Mouse (Mus musculus) myocyte (in vitro differentiated cells): ENCODE measurements around the gene Trnau1ap. TPM values are rescaled to one million over a fixed set of nuclear protein-coding genes. Genes with fewer than 3 reads are reported as not detected.

Experiments used
- H3K27me3 ChIP-seq: one replicate; pipeline ENCODE4 v1.6.1; 2011; ENCODE audit not compliant: control insufficient read depth, insufficient read depth, insufficient read length
- H3K36me3 ChIP-seq: one replicate; pipeline ENCODE4 v1.6.1; 2011; ENCODE audit not compliant: control insufficient read depth, insufficient read depth
- H3K4me2 ChIP-seq: one replicate; pipeline ENCODE4 v1.6.1; 2011; ENCODE audit warnings: low read depth, control low read depth
- H3K4me3 ChIP-seq: one replicate; pipeline ENCODE4 v1.5.1; 2011; ENCODE audit warnings: mild to moderate bottlenecking, control low read depth, moderate library complexity
- H3K79me2 ChIP-seq: one replicate; pipeline ENCODE4 v1.6.1; 2011; ENCODE audit not compliant: control insufficient read depth, insufficient read depth
- H3ac ChIP-seq: one replicate; pipeline ENCODE4 v1.6.1; 2011; ENCODE audit not compliant: control insufficient read depth, insufficient read length
- CEBPB ChIP-seq: IDR thresholded peaks from 2 replicates; pipeline ENCODE4 v1.6.1; 2011; ENCODE audit warnings: mild to moderate bottlenecking, moderate library complexity; ENCODE audit not compliant: poor library complexity, insufficient read depth, severe bottlenecking
- E2F4 ChIP-seq: IDR thresholded peaks from one replicate; pipeline ENCODE4 v1.6.1; 2011; ENCODE audit warnings: mild to moderate bottlenecking, control low read depth, moderate library complexity; ENCODE audit not compliant: insufficient read depth
- MAX ChIP-seq: IDR thresholded peaks from one replicate; pipeline ENCODE4 v1.6.1; 2011; ENCODE audit warnings: low read depth, mild to moderate bottlenecking, control low read depth
- MYOD1 ChIP-seq, 3 experiments: IDR thresholded peaks; one replicate each; pipeline ENCODE4 v1.6.1; 2011; ENCODE audit warnings: control low read depth in 2 of 3, low read depth in 2 of 3, mild to moderate bottlenecking in 2 of 3, moderate library complexity in 1 of 3; ENCODE audit not compliant: insufficient read length in 2 of 3, control insufficient read depth in 1 of 3
- MYOG ChIP-seq, 3 experiments: IDR thresholded peaks; one replicate each; pipeline ENCODE4 v1.6.1; 2011; ENCODE audit warnings: control low read depth in 2 of 3, low read depth in 2 of 3, mild to moderate bottlenecking in 2 of 3; ENCODE audit not compliant: insufficient read length in 2 of 3, control insufficient read depth in 1 of 3, insufficient read depth in 1 of 3
- POLR2A ChIP-seq: IDR thresholded peaks from one replicate; pipeline ENCODE4 v1.6.1; 2011; ENCODE audit warnings: low read depth, mild to moderate bottlenecking, control low read depth, moderate library complexity; ENCODE audit not compliant: insufficient read length
- POLR2AphosphoS2 ChIP-seq: IDR thresholded peaks from one replicate; pipeline ENCODE4 v1.6.1; 2011; ENCODE audit warnings: low read depth, control low read depth; ENCODE audit not compliant: insufficient read length
- REST ChIP-seq: IDR thresholded peaks from one replicate; pipeline ENCODE4 v1.6.1; 2011; ENCODE audit warnings: mild to moderate bottlenecking, control low read depth, moderate library complexity; ENCODE audit not compliant: insufficient read depth, insufficient read length
- SRF ChIP-seq: IDR thresholded peaks from one replicate; pipeline ENCODE4 v1.6.1; 2011; ENCODE audit warnings: low read depth; ENCODE audit not compliant: control insufficient read depth, insufficient read length
- USF1 ChIP-seq: IDR thresholded peaks from one replicate; pipeline ENCODE4 v1.6.1; 2011; ENCODE audit warnings: low read depth, mild to moderate bottlenecking, control low read depth, moderate library complexity
- polyA plus RNA-seq: library from polyadenylated mRNA; unstranded; fragments of >200 nt; fragmentation: generic; extraction: Trizol; gene quantifications from one replicate; pipeline ENCODE4 v1.2.1, GENCODE M21; 2012; ENCODE audit warnings: missing spikeins

Trnau1ap gene
- polyA plus RNA-seq, 1 experiment: 51.6 TPM

DNA sequence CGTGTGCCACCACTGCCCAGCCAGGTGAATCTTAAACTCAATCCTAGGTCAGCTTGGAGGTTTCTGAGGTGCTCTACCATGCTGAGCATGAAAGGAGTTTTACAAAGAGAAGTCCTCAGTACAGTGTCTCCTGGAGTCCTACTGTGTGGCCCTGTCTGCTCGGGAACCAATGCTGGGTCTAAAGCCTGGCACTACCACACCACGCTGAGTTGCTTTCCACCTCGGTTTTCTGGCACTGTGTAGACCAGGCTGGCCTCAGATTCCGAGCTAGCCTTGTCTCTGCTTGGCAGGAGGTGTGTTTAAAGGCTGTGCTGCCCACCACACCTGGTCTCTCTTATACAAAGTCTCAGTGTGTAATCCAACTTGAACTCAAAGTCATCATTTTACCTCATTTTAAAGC is 16.7 kb downstream of the Trnau1ap start:
- Histone ChIP-seq H3ac (no peak overlapping the region), H3K4me2 (no peak overlapping the region), H3K36me3 (peaks cover 24% of the 10 kb centered on the region), H3K4me3 (no peak overlapping the region), H3K79me2 (peaks cover 19% of the 10 kb centered on the region), H3K27me3 (no peaks in the 10 kb centered on the region)
- TF ChIP-seq POLR2AphosphoS2: peak; percentile 60
- TF ChIP-seq CEBPB: no peak
- TF ChIP-seq E2F4: no peak
- TF ChIP-seq MAX: no peak
- TF ChIP-seq MYOG (IDR thresholded peaks at IDR 0.05; ENCODE audit: control insufficient read depth in 1 of 3, insufficient read depth in 1 of 3, insufficient read length in 2 of 3, low read depth in 2 of 3): no peak

DNA sequence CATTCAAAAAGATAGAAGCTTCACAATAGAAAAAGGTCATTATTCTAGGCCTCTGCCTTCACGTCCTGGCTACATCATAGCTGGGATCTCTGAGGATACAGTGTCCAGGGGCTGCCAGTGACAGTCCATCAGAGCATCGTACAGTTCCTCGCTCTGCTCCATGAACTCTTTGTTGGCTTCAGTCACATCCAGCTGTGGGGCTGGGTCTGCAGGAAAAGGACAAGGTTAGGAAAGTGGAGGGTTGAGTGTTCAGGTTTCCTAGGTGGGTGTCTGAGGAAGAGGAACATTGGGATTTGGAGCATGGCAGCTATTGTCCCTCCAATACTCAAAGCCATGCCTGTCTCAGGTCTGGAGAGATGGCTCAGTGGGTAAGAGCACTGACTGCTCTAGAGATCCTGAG is 17.5 kb downstream of the Trnau1ap start:
- Histone ChIP-seq H3K4me3 (no peak overlapping the region), H3K4me2 (no peak overlapping the region), H3K27me3 (no peaks in the 10 kb centered on the region), H3K36me3 (peaks cover 18% of the 10 kb centered on the region), H3ac (no peak overlapping the region), H3K79me2 (peaks cover 19% of the 10 kb centered on the region)
- TF ChIP-seq REST: no peak
- no peak for TF ChIP-seq POLR2A
- peak; percentile 64 for TF ChIP-seq POLR2AphosphoS2
- no peak for TF ChIP-seq SRF
- no peak for TF ChIP-seq USF1
- TF ChIP-seq MYOG (IDR thresholded peaks at IDR 0.05; ENCODE audit: control insufficient read depth in 1 of 3, insufficient read depth in 1 of 3, insufficient read length in 2 of 3, low read depth in 2 of 3): no peak
- no peak for TF ChIP-seq MYOD1 (IDR thresholded peaks at IDR 0.05; ENCODE audit: control insufficient read depth in 1 of 3, insufficient read length in 2 of 3, low read depth in 2 of 3)

GRCm38 (mm10) chr4:132311209-132311608 is 18.1 kb downstream of the Trnau1ap start:
- Histone ChIP-seq H3K4me3 (no peak overlapping the region), H3K27me3 (no peaks in the 10 kb centered on the region), H3K36me3 (peaks cover 15% of the 10 kb centered on the region), H3K79me2 (peaks cover 19% of the 10 kb centered on the region), H3K4me2 (no peak overlapping the region), H3ac (no peak overlapping the region)
- TF ChIP-seq MYOD1 (IDR thresholded peaks at IDR 0.05; ENCODE audit: control insufficient read depth in 1 of 3, insufficient read length in 2 of 3, low read depth in 2 of 3): no peak
- no peak for TF ChIP-seq USF1
- TF ChIP-seq POLR2A: no peak
- TF ChIP-seq REST: no peak
- no peak for TF ChIP-seq MAX
- no peak for TF ChIP-seq E2F4

- Histone ChIP-seq H3K27me3 (no peaks in the 10 kb centered on the region), H3K4me3 (peak overlapping the region; percentile 86), H3K36me3 (peaks cover 15% of the 10 kb centered on the region), H3K4me2 (peak overlapping the region; percentile 85), H3ac (peak overlapping the region; percentile 77), H3K79me2 (peaks cover 19% of the 10 kb centered on the region)
- TF ChIP-seq POLR2AphosphoS2 (peak; percentile 65), MYOD1 (IDR thresholded peaks at IDR 0.05; ENCODE audit: control insufficient read depth in 1 of 3, insufficient read length in 2 of 3, low read depth in 2 of 3) (peak in 2 of 3 experiments; percentile 43 to 58), POLR2A (no peak), MYOG (IDR thresholded peaks at IDR 0.05; ENCODE audit: control insufficient read depth in 1 of 3, insufficient read depth in 1 of 3, insufficient read length in 2 of 3, low read depth in 2 of 3) (peak in 1 of 3 experiments; percentile 17), REST (no peak), SRF (peak; percentile 72)
Observed at GRCm38 (mm10) chr4:132309849-132310472, 19.4 kb downstream of the Trnau1ap start.

- H3K79me2 ChIP-seq: peaks cover 19% of the 10 kb centered on the region
- TF ChIP-seq POLR2AphosphoS2 (peak; percentile 45), SRF (no peak), MYOG (IDR thresholded peaks at IDR 0.05; ENCODE audit: control insufficient read depth in 1 of 3, insufficient read depth in 1 of 3, insufficient read length in 2 of 3, low read depth in 2 of 3) (peak in 1 of 3 experiments; percentile 24)
- H3K27me3 ChIP-seq: no peaks in the 10 kb centered on the region
- H3ac ChIP-seq: peak overlapping the region; percentile 77
- peak overlapping the region; percentile 86 for H3K4me3 ChIP-seq
- H3K36me3 ChIP-seq: peaks cover 15% of the 10 kb centered on the region
- H3K4me2 ChIP-seq: peak overlapping the region; percentile 85
Observed at GRCm38 (mm10) chr4:132309140-132309848, 20.0 kb downstream of the Trnau1ap start.
